Mouse (Mus musculus) retina, postnatal 7 days (tissue): ENCODE measurements around the gene Scn1a.

Experiments
- DNase-seq: peaks from one replicate; pipeline ENCODE4 v3.0.0-alpha.2; 2012; ENCODE audit warnings: low read depth, low spot score

Gene Scn1a

DNA sequence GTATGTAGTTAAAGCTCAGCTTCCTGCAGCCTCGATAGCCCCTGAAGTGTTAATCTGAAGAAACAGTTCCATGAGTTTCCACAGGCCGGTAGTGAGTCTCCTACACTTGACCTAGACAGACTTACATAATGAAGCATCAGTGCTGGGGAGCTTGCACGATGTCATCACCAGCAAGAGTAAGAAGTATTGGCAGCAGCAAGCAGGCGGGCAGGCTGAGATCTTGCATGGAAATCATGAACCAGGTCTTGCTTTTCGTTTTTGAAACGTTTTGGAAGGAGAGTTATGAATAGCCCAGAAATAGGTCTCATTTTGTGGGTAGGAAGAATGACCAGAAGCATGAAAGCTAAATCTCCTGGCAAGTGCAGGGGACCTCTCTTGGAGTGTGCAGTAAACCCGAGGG, at the start of gene Scn1a:
Gene Scn1a, minus strand, starts transcription at position 130 of the 400 bp plus-strand sequence.
- DNase-seq = no peak

GRCm38 (mm10) chr2:66478395-66478794, 37.8 kb upstream of the Scn1a start:
- DNase-seq = no peak

DNA sequence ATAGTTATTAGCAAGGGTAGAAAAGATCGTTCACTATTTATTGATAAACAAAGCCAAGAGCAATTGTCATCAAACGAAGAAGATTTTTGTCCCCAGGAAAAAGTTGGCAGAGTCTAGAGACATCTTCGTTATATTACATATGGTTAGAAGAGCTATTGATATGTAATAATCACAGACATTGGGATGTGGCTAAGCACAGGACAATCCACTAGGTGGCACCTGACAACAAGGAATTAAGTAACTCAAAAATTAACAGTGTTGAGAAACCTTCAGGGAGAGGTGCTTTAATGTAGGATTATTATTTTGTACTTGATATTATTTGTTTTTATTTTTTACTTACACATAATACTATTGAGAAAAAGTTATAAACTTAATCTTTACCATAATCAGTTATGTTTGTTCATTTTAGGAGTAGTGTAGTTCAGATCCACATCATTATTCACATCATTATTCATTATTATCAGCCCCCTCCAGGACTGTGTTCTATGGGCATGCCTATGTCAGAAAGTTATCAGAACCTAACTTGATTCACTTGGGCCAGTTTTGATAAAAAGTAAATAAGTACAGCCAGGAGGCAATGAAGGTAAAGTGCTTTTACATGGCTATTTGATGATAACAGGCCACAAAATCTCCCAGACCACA, 32.7 kb upstream of the Scn1a start:
- peak; percentile 8 for DNase-seq

DNA sequence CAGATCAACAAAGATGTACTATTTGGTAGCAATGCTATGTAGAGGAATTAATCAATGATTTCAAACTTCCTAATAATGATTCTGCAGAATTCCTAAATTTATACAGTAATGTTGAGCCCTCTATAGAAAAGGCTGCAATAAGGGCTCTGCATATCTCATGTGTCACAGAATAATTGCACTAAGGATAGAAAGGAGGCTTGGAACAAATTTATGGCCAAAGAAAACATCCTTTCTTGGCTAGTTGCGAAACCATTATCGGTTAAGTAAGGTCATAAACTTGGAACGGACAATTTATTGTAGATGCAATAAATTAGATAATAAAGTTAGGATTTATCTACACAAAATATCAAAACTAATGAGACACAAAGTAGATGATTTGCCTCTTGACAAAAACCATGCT, 24.8 kb upstream of the Scn1a start:
- no peak for DNase-seq

DNA sequence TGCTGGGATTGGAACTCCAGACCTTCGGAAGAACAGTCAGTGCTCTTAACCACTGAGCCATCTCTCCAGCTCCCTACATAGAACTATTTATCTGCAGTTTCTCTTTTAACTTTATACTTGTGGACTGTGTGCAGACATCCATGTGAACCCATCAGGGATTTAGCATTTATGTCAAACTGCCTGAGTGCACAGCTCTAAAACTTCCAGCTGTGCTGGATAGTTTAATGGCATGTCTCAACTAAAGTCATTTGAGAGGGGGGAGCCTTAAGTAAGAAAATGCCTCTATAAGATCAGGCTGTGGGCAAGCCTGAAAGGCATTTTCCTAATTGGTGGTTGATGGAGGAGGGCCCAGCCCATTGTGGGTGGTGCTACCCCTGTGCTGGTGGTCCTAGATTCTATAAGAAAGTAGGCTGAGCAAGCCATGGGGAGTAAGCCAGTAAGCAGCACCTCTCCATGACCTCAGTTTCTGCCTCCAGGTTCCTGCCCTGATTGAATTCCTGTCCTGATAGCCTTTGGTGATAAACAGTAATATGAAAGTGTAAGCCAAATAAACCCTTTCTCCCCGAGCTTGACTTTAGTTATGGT, 24.3 kb upstream of the Scn1a start:
- DNase-seq = no peak

DNA sequence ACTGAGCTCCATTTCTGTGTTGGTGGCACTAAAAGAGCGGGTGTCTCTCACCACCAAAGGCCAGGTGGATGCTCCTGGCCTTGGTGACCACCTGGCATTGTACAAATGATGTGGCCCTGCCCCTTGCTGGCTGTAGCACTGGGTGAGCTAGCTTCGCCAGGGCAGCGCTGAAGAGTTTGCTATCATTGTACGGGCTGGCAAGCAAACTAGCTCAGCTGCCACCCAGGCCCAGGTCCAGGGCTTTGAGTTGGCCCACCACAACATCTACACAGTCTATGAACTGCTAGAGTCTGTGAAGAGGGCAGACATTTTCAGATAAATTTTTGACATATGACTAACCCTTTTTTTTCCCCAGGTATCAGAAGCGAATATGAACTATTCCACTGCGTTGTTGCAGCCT, 23.3 kb upstream of the Scn1a start:
- no peak for DNase-seq

DNA sequence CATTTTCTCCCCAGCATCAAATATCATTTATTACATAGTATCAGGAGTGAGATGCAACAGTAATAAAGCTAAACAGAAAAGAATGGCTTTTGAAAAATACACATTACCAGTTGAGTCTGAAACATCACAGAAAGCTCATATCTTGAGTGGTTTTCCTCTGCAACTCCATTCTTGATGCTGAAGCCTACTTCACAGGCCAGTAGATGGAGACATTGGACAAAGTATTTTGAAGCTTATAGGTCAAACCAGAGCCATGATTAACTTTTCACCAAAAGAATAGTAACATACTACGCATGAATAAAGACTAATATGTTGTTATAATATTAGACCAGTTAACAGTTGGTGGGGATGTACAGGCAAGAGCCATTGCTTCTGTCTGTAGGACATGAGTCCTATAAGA, 21.8 kb upstream of the Scn1a start:
- no peak for DNase-seq

DNA sequence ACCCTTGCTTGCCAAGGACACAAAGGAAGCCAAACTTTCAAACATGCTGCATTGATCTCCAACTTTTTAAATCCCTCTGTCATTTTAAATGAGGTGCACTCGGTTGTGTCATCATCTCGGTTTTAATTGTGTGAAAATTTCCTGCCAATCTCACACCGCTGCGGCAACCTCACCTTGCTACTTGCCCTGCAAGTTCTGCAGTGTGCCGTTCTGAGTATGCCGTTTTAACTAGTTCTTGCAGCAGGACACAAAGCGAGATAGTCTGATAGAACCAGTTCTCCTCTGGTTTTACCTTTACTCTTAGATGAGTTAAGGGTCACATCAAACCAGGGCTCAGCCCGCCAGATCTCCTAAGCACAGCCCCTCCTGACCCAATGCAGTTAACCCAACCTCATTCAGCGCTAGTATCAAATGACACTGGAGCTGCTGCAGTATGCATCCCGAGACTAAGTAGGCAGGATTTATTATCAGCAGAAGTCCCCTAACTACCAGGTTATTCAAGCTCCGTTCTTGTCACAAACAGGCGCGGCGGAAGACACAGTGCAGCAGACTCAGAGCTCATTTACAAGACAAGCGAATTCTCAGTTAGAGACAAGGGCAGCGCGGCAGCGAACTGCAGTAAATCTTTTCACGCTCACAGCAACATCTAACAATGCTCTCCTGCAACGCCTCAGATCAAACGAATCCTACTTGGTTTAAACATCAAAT, 722 bp downstream of the Scn1a start:
- no peak for DNase-seq

- DNase-seq = no peak
Measured at GRCm38 (mm10) chr2:66436286-66436685, 4.4 kb downstream of the Scn1a start.

GRCm38 (mm10) chr2:66409740-66410290, 30.8 kb downstream of the Scn1a start:
- peak; percentile 25 for DNase-seq

DNA sequence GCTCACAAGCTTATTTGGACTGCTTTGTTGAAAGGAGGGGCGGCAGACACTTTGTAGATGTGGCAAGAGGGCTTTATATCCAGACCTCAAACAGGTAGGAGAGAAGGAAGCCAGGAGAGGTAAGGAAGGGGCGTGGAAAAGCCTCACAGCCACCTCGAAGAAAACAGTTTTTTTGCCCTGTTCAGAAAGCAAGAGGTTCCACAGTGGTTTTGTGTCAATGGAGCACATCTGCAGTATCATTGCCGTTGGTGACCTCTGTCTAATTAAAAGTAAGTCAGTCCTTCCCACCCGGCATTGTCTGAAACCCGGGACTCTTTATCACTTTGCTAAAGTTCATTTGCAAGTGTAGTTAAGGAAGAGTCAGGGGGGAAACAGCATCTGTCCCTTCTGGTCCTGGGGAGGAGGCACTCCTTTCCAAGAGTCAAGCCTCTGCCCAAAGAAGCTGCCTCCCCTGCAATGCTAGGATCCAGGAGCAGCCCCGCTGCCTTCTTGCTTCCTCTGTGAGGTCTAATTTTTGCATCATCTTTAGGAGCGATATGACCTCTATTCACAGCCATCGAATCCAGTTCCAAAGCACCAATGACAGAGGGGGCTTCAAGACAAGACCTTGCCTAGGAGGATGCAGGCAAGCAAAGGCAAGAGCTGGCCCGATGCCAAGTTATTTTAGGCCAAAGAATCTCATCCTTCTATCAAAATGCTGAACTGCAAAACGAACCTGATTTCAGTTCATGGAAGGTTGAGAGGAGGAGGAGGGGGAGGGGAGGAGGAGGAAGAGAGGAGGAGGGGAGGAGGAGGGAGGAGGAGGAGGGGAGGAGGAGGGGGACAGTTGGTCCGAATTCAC, 31.5 kb downstream of the Scn1a start:
- peak; percentile 9 for DNase-seq

DNA sequence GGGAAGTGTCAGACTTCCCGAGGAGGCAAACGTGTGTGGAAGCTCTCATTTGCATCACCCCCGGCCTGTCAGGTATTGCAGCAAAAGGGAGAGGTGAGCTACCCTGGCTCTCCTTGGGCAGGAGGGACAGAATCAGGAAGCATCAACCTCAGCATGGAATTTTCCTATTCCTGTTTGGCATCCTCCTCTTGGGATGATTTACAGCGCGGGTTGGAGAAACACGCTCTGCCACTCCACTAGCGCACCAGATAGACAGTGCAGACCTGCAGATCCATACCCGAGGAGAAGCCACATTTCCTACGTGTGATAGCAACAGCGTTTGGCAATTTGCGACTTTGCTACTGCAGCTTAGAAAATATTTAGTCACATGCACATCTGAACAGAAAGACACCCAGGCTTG, 32.2 kb downstream of the Scn1a start:
- no peak for DNase-seq

DNA sequence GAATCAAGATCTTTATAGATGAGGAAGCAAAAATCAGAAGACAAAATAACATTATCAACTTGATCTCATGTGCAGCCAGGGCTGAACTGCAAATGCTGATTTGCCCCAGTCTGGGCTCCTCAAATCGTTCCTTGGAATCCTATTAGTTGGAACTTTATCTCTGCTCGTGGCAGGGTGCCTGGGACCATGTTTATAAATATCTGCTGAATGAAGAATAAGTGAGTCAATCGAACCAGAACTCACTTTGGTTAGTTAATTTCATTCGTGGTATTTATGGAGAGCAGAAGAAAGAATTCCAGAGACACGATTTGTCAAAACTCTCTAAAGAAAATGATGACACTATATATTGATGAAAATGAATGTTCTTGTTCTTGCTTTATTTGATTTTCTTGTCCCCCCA, 48.1 kb downstream of the Scn1a start:
- DNase-seq = no peak

GRCm38 (mm10) chr2:66367957-66368356, 72.7 kb downstream of the Scn1a start:
- DNase-seq = no peak

DNA sequence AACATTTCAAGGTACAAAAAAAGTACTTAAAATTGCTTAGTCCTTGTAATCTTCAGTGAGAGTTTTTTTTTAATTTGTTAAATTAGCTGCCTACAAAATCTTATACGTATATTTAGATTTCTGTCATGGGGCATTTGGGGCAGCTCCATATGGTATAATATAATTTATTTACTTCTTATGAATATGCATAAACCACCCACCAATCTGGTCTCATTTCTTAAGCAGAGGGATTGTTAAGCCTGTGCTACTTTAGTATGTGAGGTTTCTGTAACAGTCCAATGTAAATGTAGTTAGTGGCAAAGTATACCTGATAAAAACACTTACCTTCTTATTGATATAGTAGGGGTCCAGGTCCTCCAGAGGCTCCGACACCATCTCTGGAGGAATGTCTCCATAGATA, 90.0 kb downstream of the Scn1a start:
- no peak for DNase-seq

GRCm38 (mm10) chr2:66346622-66347021, 94.0 kb downstream of the Scn1a start:
- no peak for DNase-seq

GRCm38 (mm10) chr2:66346181-66346580, 94.5 kb downstream of the Scn1a start:
- no peak for DNase-seq

GRCm38 (mm10) chr2:66337406-66337805, 103.2 kb downstream of the Scn1a start:
- DNase-seq = no peak

- peak; percentile 3 for DNase-seq
Measured at GRCm38 (mm10) chr2:66336396-66336795, 104.2 kb downstream of the Scn1a start.

GRCm38 (mm10) chr2:66272551-66272950, 168.1 kb downstream of the Scn1a start:
- no peak for DNase-seq

DNA sequence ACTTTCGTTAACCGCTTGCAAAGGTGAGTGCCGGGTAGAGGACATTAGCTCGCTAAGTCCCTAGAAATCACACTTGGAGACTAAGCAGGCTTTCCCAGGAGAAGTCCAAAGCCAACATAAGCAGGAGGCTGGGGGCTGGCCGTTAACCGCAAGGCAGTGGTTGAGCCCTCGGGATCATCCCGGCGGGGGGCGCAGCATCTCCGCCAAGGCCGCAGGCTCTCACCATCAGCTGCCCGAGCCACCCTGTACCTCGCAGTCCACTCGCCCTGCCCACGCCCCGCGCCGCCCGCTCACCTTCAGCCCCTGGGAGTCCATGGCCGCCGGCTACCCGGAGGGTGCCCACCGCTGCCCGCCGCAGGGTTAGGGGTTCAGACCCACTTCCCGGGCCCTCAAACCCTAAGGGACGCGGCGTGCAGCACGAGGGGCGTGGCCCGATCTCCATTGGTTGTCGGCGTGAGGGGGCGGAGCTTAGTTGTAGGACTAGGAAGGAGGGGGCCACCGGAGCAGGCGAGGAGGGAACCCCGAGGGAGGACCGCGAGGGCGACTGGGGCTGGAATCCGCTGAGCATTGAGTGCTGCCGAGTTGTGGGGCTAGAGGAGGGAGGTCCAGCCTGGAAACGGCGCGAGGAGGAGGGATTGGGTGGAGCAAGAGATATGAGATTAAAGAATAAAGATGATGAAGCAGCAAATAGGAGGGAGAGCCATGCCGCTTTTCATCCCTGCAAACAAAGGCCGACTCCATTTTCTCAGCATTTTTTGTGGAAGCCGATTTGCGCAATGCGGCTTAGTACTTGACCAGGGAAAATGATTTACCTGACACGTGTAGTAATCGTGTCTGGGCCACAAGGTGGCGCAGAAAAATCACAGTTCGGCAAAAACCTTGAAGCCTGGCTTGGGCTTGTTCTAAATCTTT, 184.2 kb downstream of the Scn1a start, which contains the start of gene Ttc21b:
Gene Ttc21b, minus strand, starts transcription at position 398 of the 912 bp plus-strand sequence.
- DNase-seq = peak; percentile 95
